Mouse (Mus musculus) heart, postnatal 14 days (tissue): ENCODE measurements around the gene Txnrd1. TPM values are rescaled to one million over a fixed set of nuclear protein-coding genes. Genes with fewer than 3 reads are reported as not detected.
A peak's percentile ranks its signal among the peaks of the same experiment; 100 is the strongest.

Experiments
- DNase-seq, 2 experiments: peaks; one replicate each; pipeline ENCODE4 v3.0.0; 2021 to 2022
- intact Hi-C: fragments of 180-260 bp; cut with DNase I; formaldehyde crosslinking; loops from one replicate; pipeline ENCODE4 v1.15.1; 2025
- total RNA-seq, 2 experiments: library from RNA; stranded (reverse); gene quantifications; 2 replicates each; pipeline ENCODE4 v1.2.3; 2021

The Txnrd1 gene
- total RNA-seq, 2 experiments from 2014 or later = 41.5 to 43.9 TPM

GRCm38 (mm10) chr10:82859533-82859915 is 25.8 kb downstream of the Txnrd1 start:
- intact Hi-C loops = loop anchor here (5.0 kb wide), 1 partner anchor 47 kb away; no protein-coding TSS in a partner anchor
- peak; percentile 16 to 38 for DNase-seq

DNA sequence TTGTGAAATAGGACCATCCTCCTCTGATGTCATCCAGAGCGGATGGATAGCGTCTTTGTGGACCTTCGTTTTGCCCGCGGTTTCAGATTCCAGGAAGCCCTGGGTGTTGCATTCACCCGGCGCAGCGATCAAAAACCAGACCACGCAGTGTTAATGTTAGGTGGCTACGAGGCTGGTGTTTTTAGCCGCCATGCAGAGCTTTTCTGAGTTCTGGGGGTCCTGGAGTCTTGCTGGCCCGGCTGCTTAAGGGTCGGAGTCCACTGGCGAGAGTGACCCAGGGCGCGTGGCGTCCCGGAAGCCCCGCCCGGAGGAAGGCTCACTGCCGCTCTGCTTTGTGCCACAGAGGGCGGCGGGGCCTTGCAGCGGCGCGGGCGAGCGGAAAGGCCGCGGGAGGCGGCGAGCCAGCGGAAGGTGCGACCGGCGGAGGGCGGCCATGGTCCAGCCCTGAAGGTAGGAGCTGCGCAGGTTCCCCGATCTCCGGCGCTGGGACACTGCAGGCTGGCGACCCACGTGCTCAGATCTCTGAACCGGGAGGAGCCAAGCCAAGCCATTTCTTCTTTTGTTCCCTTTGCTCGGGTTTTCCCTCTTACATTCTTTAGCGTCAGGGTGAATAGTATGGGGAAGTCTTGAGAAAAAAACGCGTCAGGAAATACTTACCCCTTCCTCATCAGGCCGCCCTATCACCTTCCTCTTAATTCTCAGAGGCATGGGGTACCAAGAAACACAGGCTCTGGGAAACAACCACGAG is 26.6 kb downstream of the Txnrd1 start:
- peak; percentile 75 to 77 for DNase-seq
- intact Hi-C loops = no loop called here

DNA sequence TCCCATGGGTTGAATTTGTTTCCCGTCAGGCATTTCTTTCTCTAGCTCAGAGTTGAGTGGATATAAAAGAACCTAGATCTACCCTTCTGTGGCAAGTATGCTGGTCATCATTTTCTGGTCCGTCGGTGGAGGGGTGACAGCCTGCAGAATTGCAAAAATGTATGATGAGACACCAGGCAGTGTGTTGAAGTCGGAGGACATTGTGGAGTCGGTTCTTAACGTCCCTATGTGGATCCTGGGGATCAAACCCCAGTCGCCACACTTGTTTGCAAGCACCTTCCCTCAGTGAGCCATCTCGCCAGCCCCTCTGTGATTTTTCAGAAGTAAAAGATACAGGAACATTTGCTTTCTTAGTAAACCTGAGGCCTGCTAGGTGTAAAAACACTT is 27.2 kb downstream of the Txnrd1 start:
- intact Hi-C loops = no loop called here
- no peak for DNase-seq

GRCm38 (mm10) chr10:82863106-82863680 is 29.4 kb downstream of the Txnrd1 start:
- no peak for DNase-seq
- intact Hi-C loops = no loop called here

- no peak for DNase-seq
- intact Hi-C loops = no loop called here
Measured at GRCm38 (mm10) chr10:82863827-82864226, 30.1 kb downstream of the Txnrd1 start.

DNA sequence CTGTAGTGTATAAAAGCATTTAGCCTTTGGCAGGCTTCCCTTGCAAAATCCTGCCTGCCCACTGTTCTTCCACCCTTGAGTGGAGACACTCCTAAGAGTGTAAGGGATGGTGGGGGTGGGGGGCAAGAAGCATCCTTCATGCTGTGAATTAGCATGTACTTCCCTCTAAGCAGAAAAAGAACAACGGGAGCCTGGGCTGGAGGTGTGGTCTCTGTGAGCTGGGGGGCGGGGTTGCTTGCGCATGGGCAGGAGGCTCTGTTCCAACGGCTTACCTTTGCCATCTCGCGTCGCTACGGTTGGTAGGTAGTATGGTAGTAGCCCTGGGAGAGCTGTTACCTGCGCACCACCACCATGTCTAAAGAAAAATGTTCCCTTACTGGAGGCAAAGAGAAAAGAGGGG is 32.6 kb downstream of the Txnrd1 start, which contains the start of gene Eid3:
Gene Eid3, plus strand, starts transcription at position 271 of the 400 bp plus-strand sequence.
- intact Hi-C loops = no loop called here
- no peak for DNase-seq

- no peak for DNase-seq
- intact Hi-C loops = no loop called here
Measured at GRCm38 (mm10) chr10:82866832-82867231, 33.1 kb downstream of the Txnrd1 start.

DNA sequence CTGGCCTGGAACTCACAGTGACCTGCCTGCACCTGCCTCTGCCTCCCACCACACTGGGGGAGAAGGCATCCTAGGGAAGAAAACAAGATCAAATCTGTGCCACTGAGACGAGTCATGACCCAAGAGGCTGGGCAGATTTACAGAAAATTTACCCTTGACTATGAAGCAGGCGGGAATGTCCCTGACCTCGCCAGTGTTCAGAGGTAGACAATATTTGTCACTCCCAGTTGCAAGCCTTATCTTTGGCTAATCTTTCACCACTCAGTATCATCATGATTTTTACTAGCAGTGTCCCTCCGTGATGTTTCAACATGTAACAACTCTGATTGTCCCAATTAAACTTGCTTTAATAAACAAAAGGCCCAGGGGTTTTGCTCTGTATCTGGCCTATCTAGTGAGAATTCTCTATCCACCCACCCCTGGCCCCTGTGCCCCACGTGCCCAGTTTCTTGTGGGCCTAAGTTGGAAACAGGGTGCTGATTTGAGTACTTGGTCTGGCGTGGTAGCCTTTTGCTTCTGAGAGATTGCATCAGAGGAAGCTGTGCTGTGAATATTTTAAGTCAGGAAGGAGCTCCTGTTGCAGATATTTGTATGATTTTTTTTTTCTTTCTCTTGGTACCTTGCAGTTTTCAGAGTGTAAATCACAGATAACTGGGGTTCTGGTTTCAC is 34.8 kb downstream of the Txnrd1 start:
- no peak for DNase-seq
- intact Hi-C loops = no loop called here

GRCm38 (mm10) chr10:82875446-82875845 is 41.7 kb downstream of the Txnrd1 start:
- DNase-seq = no peak
- intact Hi-C loops = no loop called here

DNA sequence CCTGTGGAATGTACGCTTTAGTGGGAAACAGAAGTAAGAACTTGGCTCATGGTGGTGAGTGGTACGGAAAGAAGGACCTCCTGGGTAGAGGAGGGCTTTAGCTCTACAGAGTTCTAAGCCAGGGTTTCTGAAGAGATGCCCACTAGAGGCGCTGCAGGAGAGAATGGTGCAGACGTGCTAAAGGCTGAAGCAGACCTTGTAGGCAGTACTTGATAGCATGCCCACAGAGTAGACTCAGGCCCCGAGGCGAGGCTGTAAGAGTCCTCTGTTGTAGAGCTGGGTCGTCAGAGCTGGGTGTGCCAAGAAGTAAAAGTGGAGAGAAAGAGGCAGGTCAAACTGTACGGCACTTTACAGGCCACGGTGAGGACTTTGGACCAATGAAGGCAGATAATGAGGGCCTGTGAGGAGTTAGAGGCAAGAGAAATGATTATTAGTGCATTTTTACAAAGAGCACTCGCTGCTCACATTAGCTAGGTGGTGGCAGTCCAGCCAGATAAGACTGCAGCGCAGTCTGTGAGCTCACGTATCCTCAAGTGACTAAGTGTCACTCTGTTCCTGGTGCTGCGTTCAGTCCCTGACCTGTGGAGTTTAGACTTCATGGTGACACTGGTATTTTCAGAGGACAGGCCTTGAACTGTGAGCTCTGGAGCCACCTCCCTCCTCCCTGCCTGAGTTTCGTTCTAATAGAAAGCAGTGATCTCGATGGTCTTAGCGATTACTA is 42.5 kb downstream of the Txnrd1 start:
- DNase-seq = peak in 1 of 2 experiments; percentile 38
- intact Hi-C loops = no loop called here

- intact Hi-C loops = no loop called here
- DNase-seq = no peak
Measured at GRCm38 (mm10) chr10:82887354-82887753, 53.6 kb downstream of the Txnrd1 start.

GRCm38 (mm10) chr10:82888576-82888975 is 54.8 kb downstream of the Txnrd1 start:
- intact Hi-C loops = no loop called here

GRCm38 (mm10) chr10:82889447-82889973 is 55.8 kb downstream of the Txnrd1 start:
- intact Hi-C loops = no loop called here
- peak; percentile 75 to 79 for DNase-seq

More at GRCm38 (mm10) chr10:82888576-82888975, 54.8 kb downstream of the Txnrd1 start:
- no peak for DNase-seq

- intact Hi-C loops = no loop called here
- no peak for DNase-seq
Measured at GRCm38 (mm10) chr10:82890936-82891335, 57.2 kb downstream of the Txnrd1 start.

GRCm38 (mm10) chr10:82891427-82891826 is 57.7 kb downstream of the Txnrd1 start:
- DNase-seq = no peak

DNA sequence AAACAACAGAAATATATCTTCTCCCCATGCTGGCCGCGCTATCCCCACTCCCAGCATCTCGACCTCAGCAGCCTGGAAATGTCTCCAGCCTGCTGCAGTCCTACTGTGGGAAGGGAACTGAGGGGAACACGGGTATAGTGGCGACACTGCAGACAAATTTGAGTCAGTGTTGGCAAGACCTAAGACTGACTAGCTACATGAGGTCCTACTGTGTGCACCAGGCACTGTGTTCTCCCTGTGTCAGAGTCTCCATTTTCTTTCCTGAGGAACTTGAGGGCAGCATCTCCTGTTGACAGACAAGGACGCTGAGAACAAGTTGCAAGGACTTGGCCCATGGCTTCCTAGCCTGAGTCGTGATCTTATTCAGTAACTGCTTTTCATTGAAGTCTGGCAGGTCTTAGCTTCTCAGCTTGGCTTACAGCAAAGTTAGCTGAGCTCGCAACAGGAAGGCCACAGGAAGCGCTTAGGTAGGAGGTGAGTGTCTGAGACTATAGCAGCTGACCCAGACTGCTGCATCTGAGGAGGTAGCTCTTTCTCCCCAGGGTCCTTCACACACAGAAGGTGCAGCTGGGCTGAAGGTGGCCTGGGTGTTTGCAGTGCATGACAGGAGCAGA is 58.8 kb downstream of the Txnrd1 start:
- intact Hi-C loops = no loop called here
- DNase-seq = no peak

More at GRCm38 (mm10) chr10:82891427-82891826, 57.7 kb downstream of the Txnrd1 start:
- intact Hi-C loops = no loop called here

GRCm38 (mm10) chr10:82893872-82894650 is 60.3 kb downstream of the Txnrd1 start:
- intact Hi-C loops = no loop called here
- DNase-seq = no peak

DNA sequence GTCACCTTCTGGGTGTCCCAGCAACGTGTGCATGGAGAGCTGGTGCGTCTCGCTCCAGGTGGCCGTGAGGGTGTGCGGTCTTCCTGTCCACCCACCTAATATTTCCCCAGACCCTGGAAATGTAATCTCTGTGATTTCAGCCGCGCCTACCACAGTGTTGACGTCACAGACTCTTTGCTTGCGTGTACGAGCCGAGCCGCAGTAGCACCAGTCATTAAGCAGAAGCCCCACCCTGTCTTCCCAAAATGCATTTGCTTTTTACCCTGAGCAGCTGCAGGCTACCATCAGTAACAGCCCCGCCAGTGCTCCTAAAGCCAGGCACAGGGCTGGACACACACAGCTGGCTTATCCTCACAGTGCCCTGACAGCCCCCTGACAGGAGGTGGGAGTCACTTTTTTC is 64.2 kb downstream of the Txnrd1 start:
- DNase-seq = no peak
- intact Hi-C loops = no loop called here

DNA sequence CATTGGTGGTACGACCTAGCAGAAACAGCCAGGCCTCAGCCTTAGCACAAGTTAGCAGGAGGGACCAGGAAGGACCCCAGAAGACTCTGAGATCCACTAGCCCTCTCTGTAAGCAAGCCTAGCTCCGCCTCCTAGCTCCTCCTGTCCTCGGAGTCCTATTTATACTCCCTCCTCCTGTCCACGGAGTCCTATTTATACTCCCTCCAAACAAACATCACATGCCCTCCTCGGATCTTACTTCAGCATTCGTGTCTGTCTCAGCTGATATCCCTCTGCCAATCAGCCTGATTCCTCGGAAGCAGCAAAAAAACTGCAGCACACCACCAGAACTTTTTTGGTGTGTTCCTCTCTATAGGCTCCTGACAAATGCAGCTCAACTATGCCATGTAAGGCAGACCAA is 65.1 kb downstream of the Txnrd1 start:
- intact Hi-C loops = no loop called here
- no peak for DNase-seq
